Mouse (Mus musculus) midbrain, embryonic 11.5 days (tissue): ENCODE measurements around the gene Stat5b. TPM values are rescaled to one million over a fixed set of nuclear protein-coding genes. Genes with fewer than 3 reads are reported as not detected.
A peak's percentile ranks its signal among the peaks of the same experiment; 100 is the strongest.

ENCODE experiments used
- ATAC-seq: fragments of 200-750 bp; cut with Nextera tagmentation; 2 replicates; pipeline ENCODE4 v1.8.0; 2017; ENCODE audit warnings: moderate TSS enrichment, moderate library complexity; ENCODE audit not compliant: low FRiP score
- DNase-seq: peaks from one replicate; pipeline ENCODE4 v3.0.0; 2015; ENCODE audit warnings: low spot score; ENCODE audit errors: missing footprints
- H3K27ac ChIP-seq: fragments of 300-500 bp; sonication (generic); 2 replicates; pipeline ENCODE4 v1.5.1; 2014; ENCODE audit warnings: low read depth, low read length
- H3K27me3 ChIP-seq: fragments of 300-500 bp; sonication (generic); 2 replicates; pipeline ENCODE4 v1.6.1; 2014; ENCODE audit warnings: mild to moderate bottlenecking, low read length, moderate library complexity, mixed read lengths; ENCODE audit not compliant: control insufficient read depth, insufficient read depth
- H3K36me3 ChIP-seq: fragments of 300-500 bp; sonication (generic); 2 replicates; pipeline ENCODE4 v1.6.1; 2014; ENCODE audit warnings: mild to moderate bottlenecking, low read length, moderate library complexity, mixed read lengths; ENCODE audit not compliant: control insufficient read depth, insufficient read depth
- H3K4me1 ChIP-seq: fragments of 300-500 bp; sonication (generic); 2 replicates; pipeline ENCODE4 v1.6.1; 2014; ENCODE audit warnings: low read length; ENCODE audit not compliant: control insufficient read depth, insufficient read depth
- H3K4me2 ChIP-seq: fragments of 300-500 bp; sonication (generic); 2 replicates; pipeline ENCODE4 v1.6.1; 2014; ENCODE audit warnings: mild to moderate bottlenecking, moderate library complexity
- H3K4me3 ChIP-seq: fragments of 300-500 bp; sonication (generic); 2 replicates; pipeline ENCODE4 v1.5.1; 2014; ENCODE audit warnings: low read depth, low read length
- H3K9ac ChIP-seq: fragments of 300-500 bp; sonication (generic); 2 replicates; pipeline ENCODE4 v1.6.1; 2014; ENCODE audit warnings: low read length
- H3K9me3 ChIP-seq: fragments of 300-500 bp; sonication (generic); 2 replicates; pipeline ENCODE4 v1.6.1; 2016; ENCODE audit warnings: low read length; ENCODE audit not compliant: control insufficient read depth
- WGBS: fragments of 180-500 bp; shearing (Covaris S2); extraction: QIAGEN DNeasy Blood & Tissue Kit; methylation state at CpG from one replicate; pipeline ENCODE4 v1.1.7; 2014; 5-methylcytosine and 5-hydroxymethylcytosine counted together
- polyA plus RNA-seq: library from polyadenylated mRNA; unstranded; fragments of >200 nt; fragmentation: Nextera tagmentation; extraction: Ambion mirVana; gene quantifications from 2 replicates; pipeline ENCODE4 v1.2.1, GENCODE M21; 2014

Stat5b gene
- polyA plus RNA-seq, 1 experiment from 2014 or later: 17.3 TPM

DNA sequence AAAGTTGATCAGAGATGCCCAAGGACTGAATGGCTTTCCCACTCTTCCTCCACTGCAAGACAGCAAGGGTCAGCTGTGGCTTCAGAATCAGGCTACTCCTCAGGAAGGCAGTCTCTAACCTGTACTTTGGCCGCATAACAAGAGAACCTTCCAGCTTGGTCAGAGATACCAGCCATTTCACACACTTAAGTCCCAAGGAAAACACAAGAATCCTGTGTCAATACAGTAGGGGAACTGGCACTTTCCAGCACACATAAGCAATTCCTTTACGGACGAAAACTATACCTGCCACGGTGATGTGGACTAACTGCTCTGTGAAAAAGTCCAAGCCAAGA is 113.8 kb downstream of the Stat5b start:
- 87% methylated on average over 4 of the region's 4 CpGs for WGBS
- Histone ChIP-seq H3K4me1 (peaks cover 9% of the 10 kb centered on the region), H3K27me3 (no peaks in the 10 kb centered on the region), H3K36me3 (no peaks in the 10 kb centered on the region), H3K27ac (no peak overlapping the region), H3K4me3 (peak overlapping the region; percentile 94; the same call in 1 of the 2 replicates), H3K9ac (peak overlapping the region; percentile 96), H3K4me2 (peak overlapping the region; percentile 84), H3K9me3 (no peaks in the 10 kb centered on the region)
- ATAC-seq: no peak
- DNase-seq: no peak

DNA sequence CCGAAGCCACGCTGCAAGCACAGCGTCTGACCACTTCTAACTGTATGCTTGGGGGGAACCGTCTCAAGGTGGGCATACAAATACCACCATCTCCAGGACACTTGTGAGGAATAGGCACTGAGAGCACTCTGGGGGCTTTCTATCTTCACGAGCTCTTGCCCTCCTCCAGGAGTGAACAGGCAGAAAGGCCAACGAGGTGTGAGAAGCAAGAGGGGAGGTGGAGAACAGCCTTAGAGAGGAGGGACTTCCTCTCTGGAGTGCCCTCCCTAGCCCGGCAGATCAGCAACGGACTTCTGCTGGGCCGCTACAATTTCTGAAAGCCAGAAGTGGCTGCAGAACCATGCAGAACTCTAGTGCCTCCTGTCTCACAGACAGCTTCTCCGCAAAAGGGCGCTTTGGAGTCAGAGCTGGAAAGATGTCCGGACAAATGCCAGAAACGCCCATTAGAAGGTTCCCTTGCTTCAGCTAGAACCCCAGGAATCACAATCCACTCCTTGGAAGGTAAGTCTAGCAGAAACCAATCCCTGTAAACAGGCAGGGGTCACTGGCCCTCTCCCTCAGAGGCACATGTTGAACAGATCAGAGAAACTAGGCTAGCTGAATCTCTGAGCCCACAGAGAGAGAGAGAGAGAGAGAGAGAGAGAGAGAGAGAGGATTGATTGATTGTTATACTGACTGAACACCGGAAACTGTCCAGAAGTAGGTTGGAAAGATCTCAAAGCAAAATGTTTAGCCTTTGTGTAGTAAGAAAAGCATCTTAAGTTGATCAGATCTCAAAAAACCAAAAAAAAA is 114.4 kb downstream of the Stat5b start:
- DNase-seq (no peak), ATAC-seq (no peak)
- WGBS: 79% methylated on average over 14 of the region's 14 CpGs
- H3K4me1 ChIP-seq: peaks cover 9% of the 10 kb centered on the region
- no peaks in the 10 kb centered on the region for H3K27me3 ChIP-seq
- no peaks in the 10 kb centered on the region for H3K36me3 ChIP-seq
- H3K4me2 ChIP-seq: no peak overlapping the region
- no peak overlapping the region; the same call in 1 of the 2 replicates for H3K9ac ChIP-seq
- H3K27ac ChIP-seq: no peak overlapping the region
- no peak overlapping the region for H3K4me3 ChIP-seq
- no peaks in the 10 kb centered on the region for H3K9me3 ChIP-seq

DNA sequence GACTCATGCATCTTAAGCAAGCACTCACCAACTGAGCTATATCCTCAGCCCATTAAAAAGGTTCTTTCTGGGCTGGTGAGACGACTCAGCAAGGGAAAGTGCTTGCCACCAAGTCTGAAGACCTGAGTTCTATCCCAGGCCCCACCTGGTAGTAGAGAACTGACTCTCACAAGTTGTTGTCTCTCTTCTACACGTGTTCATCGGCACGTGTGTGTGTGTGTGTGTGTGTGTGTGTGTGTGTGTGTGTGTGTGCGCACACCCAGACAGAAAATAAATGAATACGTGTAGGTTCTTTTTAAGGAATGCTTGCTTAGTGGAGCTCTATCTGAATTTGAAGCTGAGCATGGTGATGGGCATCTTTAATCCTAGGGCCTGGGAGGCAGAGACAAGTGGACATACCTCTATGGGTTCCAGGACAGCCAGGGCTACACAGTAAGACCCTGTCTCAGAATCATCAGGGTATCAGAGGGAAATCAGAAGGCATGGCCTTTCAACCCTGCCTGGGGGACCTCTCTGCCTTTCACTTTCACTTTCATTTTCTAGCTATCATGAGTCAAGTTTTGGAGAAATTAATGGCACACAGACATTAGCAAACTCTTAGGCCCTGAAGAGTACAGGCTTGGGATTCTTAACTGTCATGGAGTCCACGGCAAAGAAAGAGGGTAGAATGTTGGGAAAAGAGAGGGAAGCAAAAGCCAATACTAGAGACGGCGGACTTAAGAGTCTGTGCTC is 115.2 kb downstream of the Stat5b start:
- H3K27ac ChIP-seq: no peak overlapping the region
- H3K9ac ChIP-seq: no peak overlapping the region
- no peak for DNase-seq
- no peaks in the 10 kb centered on the region for H3K9me3 ChIP-seq
- H3K4me2 ChIP-seq: no peak overlapping the region
- H3K27me3 ChIP-seq: no peaks in the 10 kb centered on the region
- H3K4me1 ChIP-seq: peaks cover 9% of the 10 kb centered on the region
- 87% methylated on average over 9 of the region's 9 CpGs for WGBS
- H3K36me3 ChIP-seq: no peaks in the 10 kb centered on the region
- H3K4me3 ChIP-seq: no peak overlapping the region
- no peak for ATAC-seq

Other genes with a start within 250 kb of the Stat5b start
- gene Nkiras2, start 231.5 kb downstream of the Stat5b start, polyA plus RNA-seq: 96.4 and 110 TPM in 2 replicates
- gene Dnajc7, start 230.6 kb downstream of the Stat5b start, polyA plus RNA-seq: 96.1 TPM in 2 replicates
- 0.72 TPM in 1 of 2 replicates, not detected in the other for gene Zfp385c, start 158.3 kb downstream of the Stat5b start, polyA plus RNA-seq
- 2.0 and 2.1 TPM in 2 replicates for gene Dhx58, start 146.5 kb downstream of the Stat5b start, polyA plus RNA-seq
- gene Kat2a, start 138.3 kb downstream of the Stat5b start, polyA plus RNA-seq: 44.4 and 57.2 TPM in 2 replicates
- gene Hspb9, start 136.9 kb downstream of the Stat5b start, polyA plus RNA-seq: 0.47 and 0.52 TPM in 2 replicates
- 83.6 and 85.0 TPM in 2 replicates for gene Rab5c, start 112.5 kb downstream of the Stat5b start, polyA plus RNA-seq
- 2.7 and 2.9 TPM in 2 replicates for gene Kcnh4, start 90.8 kb downstream of the Stat5b start, polyA plus RNA-seq
- not detected in 2 replicates for gene Hcrt, start 87.8 kb downstream of the Stat5b start, polyA plus RNA-seq
- gene Ghdc, start 79.8 kb downstream of the Stat5b start, polyA plus RNA-seq: 1.3 and 1.7 TPM in 2 replicates
- gene Stat5a, start 8.6 kb upstream of the Stat5b start, polyA plus RNA-seq: 0.97 and 1.4 TPM in 2 replicates
- 22.8 and 24.0 TPM in 2 replicates for gene Stat3, start 88.8 kb upstream of the Stat5b start, polyA plus RNA-seq
- 12.5 and 14.8 TPM in 2 replicates for gene Cavin1, start 120.2 kb upstream of the Stat5b start, polyA plus RNA-seq
- 42.5 and 45.9 TPM in 2 replicates for gene Atp6v0a1, start 158.7 kb upstream of the Stat5b start, polyA plus RNA-seq
- 6.0 and 6.9 TPM in 2 replicates for gene Naglu, start 219.3 kb upstream of the Stat5b start, polyA plus RNA-seq
- 0.10 TPM in 1 of 2 replicates, not detected in the other for gene Hsd17b1, start 227.7 kb upstream of the Stat5b start, polyA plus RNA-seq
- gene Coasy, start 231.8 kb upstream of the Stat5b start, polyA plus RNA-seq: 53.2 and 53.3 TPM in 2 replicates
- 38.0 and 47.0 TPM in 2 replicates for gene Mlx, start 236.6 kb upstream of the Stat5b start, polyA plus RNA-seq
- gene Psmc3ip, start 244.7 kb upstream of the Stat5b start, polyA plus RNA-seq: 57.0 and 64.8 TPM in 2 replicates